Mouse (Mus musculus) forebrain, embryonic 13.5 days (tissue): ENCODE results near the gene Vps33a. TPM values are rescaled to one million over a fixed set of nuclear protein-coding genes. Genes with fewer than 3 reads are reported as not detected.
"Not testable (repeated sequence)": the region's sequence is repeated elsewhere in the genome, so short reads cannot be mapped to it uniquely, and the experiment has no call there.

Experiments
- ATAC-seq: fragments of 200-750 bp; cut with Nextera tagmentation; 2 replicates; pipeline ENCODE4 v1.8.0; 2017
- H3K27ac ChIP-seq: fragments of 300-500 bp; sonication (generic); 2 replicates; pipeline ENCODE4 v1.5.1; 2015; ENCODE audit warnings: inconsistent platforms, mild to moderate bottlenecking, moderate library complexity
- H3K27me3 ChIP-seq: fragments of 300-500 bp; sonication (generic); 2 replicates; pipeline ENCODE4 v1.6.1; 2015; ENCODE audit warnings: mild to moderate bottlenecking, inconsistent platforms
- H3K36me3 ChIP-seq: fragments of 300-500 bp; sonication (generic); 2 replicates; pipeline ENCODE4 v1.6.1; 2015; ENCODE audit warnings: mild to moderate bottlenecking, inconsistent platforms; ENCODE audit not compliant: poor library complexity, severe bottlenecking
- H3K4me1 ChIP-seq: fragments of 300-500 bp; sonication (generic); 2 replicates; pipeline ENCODE4 v1.6.1; 2015; ENCODE audit warnings: inconsistent platforms
- H3K4me2 ChIP-seq: fragments of 300-500 bp; sonication (generic); 2 replicates; pipeline ENCODE4 v1.6.1; 2015; ENCODE audit warnings: inconsistent platforms, mild to moderate bottlenecking, moderate library complexity
- H3K4me3 ChIP-seq: fragments of 300-500 bp; sonication (generic); 2 replicates; pipeline ENCODE4 v1.5.1; 2015; ENCODE audit warnings: mild to moderate bottlenecking, inconsistent platforms
- H3K9ac ChIP-seq: fragments of 300-500 bp; sonication (generic); 2 replicates; pipeline ENCODE4 v1.6.1; 2015; ENCODE audit warnings: mild to moderate bottlenecking, inconsistent platforms
- H3K9me3 ChIP-seq: fragments of 300-500 bp; sonication (generic); replicated peaks from 2 replicates; pipeline ENCODE4 v1.6.1; 2016; ENCODE audit warnings: inconsistent platforms
- WGBS: fragments of 180-500 bp; shearing (Covaris S2); methylation state at CpG from one replicate; pipeline ENCODE4 v1.1.7; 2015; 5-methylcytosine and 5-hydroxymethylcytosine counted together
- polyA plus RNA-seq: library from polyadenylated mRNA; unstranded; fragments of >200 nt; fragmentation: Nextera tagmentation; extraction: Ambion mirVana; gene quantifications from 2 replicates; pipeline ENCODE4 v1.2.1, GENCODE M21; 2015

The Vps33a gene
- polyA plus RNA-seq, 1 experiment from 2014 or later: 32.8 TPM

- Histone ChIP-seq H3K27ac (peak within 1 kb of the TSS; percentile 60; the same call in 1 of the 2 replicates), H3K36me3 (peaks cover 24% of the 10 kb centered on the region), H3K9me3 (no peaks in the 10 kb centered on the region), H3K9ac (peak within 1 kb of the TSS; percentile 83), H3K4me3 (peak within 1 kb of the TSS; percentile 92), H3K4me1 (peaks cover 27% of the 10 kb centered on the region), H3K4me2 (peak within 1 kb of the TSS; percentile 92), H3K27me3 (no peaks in the 10 kb centered on the region)
- ATAC-seq: peak; percentile 98
- under 1% methylated on average over 78 of the region's 82 CpGs for WGBS
Observed at GRCm38 (mm10) chr5:123523692-123524392, 49.0 kb downstream of the Vps33a start, which contains the start of gene Diablo. Diablo (minus strand) TSS chr5:123524176.

- Histone ChIP-seq H3K4me3 (no peak overlapping the region), H3K27me3 (no peaks in the 10 kb centered on the region), H3K4me2 (0 out of 2 replicates have a peak overlapping the region, but pooled peaks have one; percentile 10), H3K27ac (no peak overlapping the region), H3K4me1 (peaks cover 27% of the 10 kb centered on the region), H3K9me3 (no peaks in the 10 kb centered on the region), H3K9ac (no peak overlapping the region), H3K36me3 (peaks cover 27% of the 10 kb centered on the region)
- no peak for ATAC-seq
- WGBS: 86% methylated on average over 1 of the region's 1 CpGs
Observed at GRCm38 (mm10) chr5:123522166-123522565, 50.7 kb downstream of the Vps33a start.

DNA sequence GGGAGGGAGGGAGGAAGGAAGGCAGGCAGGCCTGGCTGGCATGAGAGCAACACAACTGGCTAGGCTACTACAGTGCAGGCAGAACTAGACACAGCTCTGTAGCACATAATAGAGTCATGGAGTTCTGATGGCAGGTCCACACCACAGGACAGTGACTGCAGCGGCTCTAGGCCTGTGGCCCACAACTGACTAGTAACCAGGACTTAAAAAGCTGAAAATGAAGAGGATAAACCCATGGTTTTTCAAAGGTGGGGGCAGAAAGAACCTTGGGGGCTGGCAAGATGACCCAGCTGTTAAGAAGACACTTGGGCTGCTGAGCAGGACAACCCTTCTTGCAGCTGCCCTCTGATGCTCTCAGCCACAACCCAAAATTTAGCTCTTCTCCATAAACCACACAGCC lies 51.2 kb downstream of the Vps33a start:
- ATAC-seq: no peak
- no peak overlapping the region; the same call in 1 of the 2 replicates for H3K9ac ChIP-seq
- no peak overlapping the region for H3K27ac ChIP-seq
- peaks cover 32% of the 10 kb centered on the region for H3K36me3 ChIP-seq
- no peak overlapping the region for H3K4me3 ChIP-seq
- no peaks in the 10 kb centered on the region for H3K9me3 ChIP-seq
- no peak overlapping the region for H3K4me2 ChIP-seq
- H3K27me3 ChIP-seq: no peaks in the 10 kb centered on the region
- 89% methylated on average over 1 of the region's 1 CpGs for WGBS
- peaks cover 27% of the 10 kb centered on the region for H3K4me1 ChIP-seq

GRCm38 (mm10) chr5:123520666-123521065 lies 52.2 kb downstream of the Vps33a start:
- ATAC-seq: no peak
- Histone ChIP-seq H3K4me3 (no peak overlapping the region), H3K9ac (no peak overlapping the region), H3K9me3 (no peaks in the 10 kb centered on the region), H3K36me3 (peaks cover 42% of the 10 kb centered on the region), H3K4me1 (peaks cover 27% of the 10 kb centered on the region), H3K27ac (no peak overlapping the region), H3K4me2 (no peak overlapping the region), H3K27me3 (no peaks in the 10 kb centered on the region)
- 88% methylated on average over 9 of the region's 9 CpGs for WGBS

DNA sequence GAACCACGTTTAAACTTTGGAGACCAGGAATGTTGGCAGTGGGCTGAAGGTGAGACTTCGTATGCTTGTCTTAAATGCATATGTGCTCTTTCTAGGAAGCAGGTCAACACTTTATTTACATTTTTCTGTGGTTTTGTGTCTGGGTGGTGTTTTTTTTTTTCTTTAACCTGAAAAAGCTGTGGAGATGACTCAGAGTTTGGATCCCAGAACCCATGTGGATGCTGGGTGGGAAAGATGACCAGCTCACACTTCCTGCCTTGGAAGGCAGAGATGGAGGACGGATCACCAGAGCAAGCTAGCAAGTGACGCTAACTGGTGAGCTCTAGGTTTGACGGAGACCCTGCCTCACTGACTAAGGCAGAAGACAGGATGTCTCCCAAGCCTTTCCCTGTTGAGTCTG lies 58.0 kb downstream of the Vps33a start:
- H3K27me3 ChIP-seq: no peaks in the 10 kb centered on the region
- WGBS: 90% methylated on average over 5 of the region's 5 CpGs
- ATAC-seq: no peak
- H3K36me3 ChIP-seq: peaks cover 85% of the 10 kb centered on the region
- no peak overlapping the region for H3K9ac ChIP-seq
- no peak overlapping the region for H3K4me2 ChIP-seq
- H3K4me3 ChIP-seq: no peak overlapping the region
- H3K4me1 ChIP-seq: no peaks in the 10 kb centered on the region
- H3K9me3 ChIP-seq: no peaks in the 10 kb centered on the region
- H3K27ac ChIP-seq: no peak overlapping the region

- no peak for ATAC-seq
- Histone ChIP-seq H3K27me3 (no peaks in the 10 kb centered on the region), H3K4me3 (no peak overlapping the region), H3K4me1 (peaks cover 17% of the 10 kb centered on the region), H3K9me3 (no peaks in the 10 kb centered on the region), H3K9ac (no peak overlapping the region), H3K4me2 (no peak overlapping the region), H3K27ac (no peak overlapping the region), H3K36me3 (peaks cover 59% of the 10 kb centered on the region)
- 82% methylated on average over 3 of the region's 3 CpGs for WGBS
Observed at GRCm38 (mm10) chr5:123512102-123512501, 60.7 kb downstream of the Vps33a start.

- WGBS: 77% methylated on average over 3 of the region's 3 CpGs
- Histone ChIP-seq H3K4me1 (peaks cover 17% of the 10 kb centered on the region), H3K36me3 (peaks cover 52% of the 10 kb centered on the region)
- not testable (repeated sequence) for H3K4me2 ChIP-seq, H3K4me3 ChIP-seq, H3K9ac ChIP-seq, ATAC-seq, H3K9me3 ChIP-seq, H3K27me3 ChIP-seq, H3K27ac ChIP-seq
Observed at GRCm38 (mm10) chr5:123511426-123511825, 61.4 kb downstream of the Vps33a start.

- Histone ChIP-seq H3K27me3 (no peaks in the 10 kb centered on the region), H3K4me1 (peaks cover 17% of the 10 kb centered on the region), H3K27ac (no peak within 1 kb of the TSS; the same call in 1 of the 2 replicates), H3K36me3 (peaks cover 40% of the 10 kb centered on the region), H3K9ac (0 out of 2 replicates have a peak within 1 kb of the TSS, but pooled peaks have one; percentile 5), H3K4me3 (peak within 1 kb of the TSS; percentile 65), H3K9me3 (no peaks in the 10 kb centered on the region), H3K4me2 (peak within 1 kb of the TSS; percentile 86)
- 92% methylated on average over 5 of the region's 5 CpGs for WGBS
- ATAC-seq: no peak
Observed at GRCm38 (mm10) chr5:123510160-123510559, 62.7 kb downstream of the Vps33a start, which contains the start of gene B3gnt4. B3gnt4 (plus strand) TSS chr5:123510460.

- Histone ChIP-seq H3K4me2 (peak overlapping the region; percentile 86), H3K9ac (peak overlapping the region; percentile 77), H3K9me3 (no peaks in the 10 kb centered on the region), H3K4me1 (peaks cover 17% of the 10 kb centered on the region), H3K4me3 (peak overlapping the region; percentile 65), H3K27ac (no peak overlapping the region), H3K36me3 (peaks cover 28% of the 10 kb centered on the region), H3K27me3 (no peaks in the 10 kb centered on the region)
- 3% methylated on average over 12 of the region's 12 CpGs for WGBS
- no peak; the same call in 1 of the 2 replicates for ATAC-seq
Observed at GRCm38 (mm10) chr5:123508921-123509320, 63.9 kb downstream of the Vps33a start.

- Histone ChIP-seq H3K4me1 (peaks cover 24% of the 10 kb centered on the region), H3K9me3 (no peaks in the 10 kb centered on the region), H3K9ac (peak overlapping the region; percentile 77), H3K4me2 (peak overlapping the region; percentile 86), H3K27me3 (no peaks in the 10 kb centered on the region), H3K36me3 (peaks cover 27% of the 10 kb centered on the region), H3K27ac (no peak overlapping the region; the same call in 1 of the 2 replicates), H3K4me3 (peak overlapping the region; percentile 65)
- under 1% methylated on average over 58 of the region's 59 CpGs for WGBS
- ATAC-seq: peak; percentile 92
Observed at GRCm38 (mm10) chr5:123507936-123508723, 64.7 kb downstream of the Vps33a start.

DNA sequence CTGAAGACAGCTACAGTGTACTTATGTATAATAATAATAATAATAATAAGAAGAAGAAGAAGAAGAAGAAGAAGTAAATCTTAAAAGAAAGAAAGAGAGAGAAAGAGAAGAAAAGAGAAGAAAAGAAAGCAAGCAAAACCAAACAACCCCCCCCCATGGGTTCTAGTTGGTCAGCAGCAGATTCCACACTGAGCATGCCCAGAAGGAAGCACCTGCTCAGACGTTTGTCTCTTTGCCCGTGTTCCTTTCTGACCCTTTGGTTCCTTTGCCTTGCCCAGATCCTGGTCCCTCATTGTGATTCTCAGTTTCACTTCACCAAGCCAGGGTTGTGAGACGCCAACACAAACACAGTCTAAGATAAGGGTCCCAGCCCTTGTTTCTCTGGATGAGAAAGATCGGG lies 70.9 kb downstream of the Vps33a start:
- Histone ChIP-seq H3K36me3 (no peaks in the 10 kb centered on the region), H3K27me3 (no peaks in the 10 kb centered on the region), H3K9ac (no peak overlapping the region), H3K4me1 (peaks cover 17% of the 10 kb centered on the region), H3K27ac (no peak overlapping the region), H3K4me2 (no peak overlapping the region), H3K4me3 (no peak overlapping the region), H3K9me3 (no peaks in the 10 kb centered on the region)
- no peak for ATAC-seq
- WGBS: 84% methylated on average over 4 of the region's 4 CpGs

DNA sequence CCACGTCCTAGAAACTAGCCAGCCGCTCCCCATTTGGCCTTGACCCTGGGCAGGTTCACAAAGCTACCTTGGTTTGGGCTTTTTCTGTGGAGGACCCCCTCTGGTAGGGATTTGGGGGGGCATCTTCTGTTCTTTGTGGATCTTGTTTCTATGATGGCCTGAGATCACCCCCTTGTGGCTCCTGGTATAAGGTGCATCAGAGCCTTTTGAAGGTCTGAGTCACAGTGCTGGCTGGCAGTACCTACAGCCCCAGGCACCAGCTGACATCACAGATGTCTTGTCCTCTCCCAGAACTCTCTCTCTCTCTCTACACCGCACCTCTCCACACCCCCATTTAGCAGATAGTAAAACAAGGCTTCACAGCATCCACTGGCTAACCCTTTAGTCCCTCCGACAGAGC lies 73.1 kb downstream of the Vps33a start:
- H3K27ac ChIP-seq: no peak overlapping the region
- no peak overlapping the region for H3K9ac ChIP-seq
- no peak overlapping the region for H3K4me3 ChIP-seq
- H3K4me2 ChIP-seq: no peak overlapping the region
- no peaks in the 10 kb centered on the region for H3K9me3 ChIP-seq
- 49% methylated on average over 4 of the region's 4 CpGs for WGBS
- H3K36me3 ChIP-seq: no peaks in the 10 kb centered on the region
- no peaks in the 10 kb centered on the region for H3K27me3 ChIP-seq
- ATAC-seq: no peak
- peaks cover 17% of the 10 kb centered on the region for H3K4me1 ChIP-seq
